Mouse (Mus musculus) neural tube, embryonic 12.5 days (tissue): ENCODE data around the gene Klhl5. TPM values are rescaled to one million over a fixed set of nuclear protein-coding genes. Genes with fewer than 3 reads are reported as not detected.
A peak's percentile ranks its signal among the peaks of the same experiment; 100 is the strongest.
"Not testable (repeated sequence)": the region's sequence is repeated elsewhere in the genome, so short reads cannot be mapped to it uniquely, and the experiment has no call there.

Experiments used
- ATAC-seq: fragments of 200-750 bp; cut with Nextera tagmentation; 2 replicates; pipeline ENCODE4 v1.8.0; 2017; ENCODE audit warnings: low read depth, mild to moderate bottlenecking, moderate TSS enrichment, moderate library complexity; ENCODE audit not compliant: low FRiP score
- H3K27ac ChIP-seq: fragments of 300-500 bp; sonication (generic); 2 replicates; pipeline ENCODE4 v1.5.1; 2016
- H3K27me3 ChIP-seq: fragments of 300-500 bp; sonication (generic); replicated peaks from 2 replicates; pipeline ENCODE4 v1.6.1; 2016; ENCODE audit warnings: mild to moderate bottlenecking
- H3K36me3 ChIP-seq: fragments of 300-500 bp; sonication (generic); 2 replicates; pipeline ENCODE4 v1.6.1; 2016; ENCODE audit warnings: mild to moderate bottlenecking
- H3K4me1 ChIP-seq: fragments of 300-500 bp; sonication (generic); 2 replicates; pipeline ENCODE4 v1.6.1; 2016
- H3K4me2 ChIP-seq: fragments of 300-500 bp; sonication (generic); replicated peaks from 2 replicates; pipeline ENCODE4 v1.6.1; 2016; ENCODE audit warnings: mild to moderate bottlenecking
- H3K4me3 ChIP-seq: fragments of 300-500 bp; sonication (generic); 2 replicates; pipeline ENCODE4 v1.5.1; 2016
- H3K9ac ChIP-seq: fragments of 300-500 bp; sonication (generic); 2 replicates; pipeline ENCODE4 v1.6.1; 2016; ENCODE audit warnings: mild to moderate bottlenecking
- H3K9me3 ChIP-seq: fragments of 300-500 bp; sonication (generic); 2 replicates; pipeline ENCODE4 v1.6.1; 2016; ENCODE audit warnings: mild to moderate bottlenecking
- WGBS: fragments of 180-500 bp; shearing (Covaris S2); methylation state at CpG from one replicate; pipeline ENCODE4 v1.1.7; 2016; 5-methylcytosine and 5-hydroxymethylcytosine counted together
- polyA plus RNA-seq: library from polyadenylated mRNA; unstranded; fragments of >200 nt; fragmentation: Nextera tagmentation; extraction: Ambion mirVana; gene quantifications from 2 replicates; pipeline ENCODE4 v1.2.1, GENCODE M21; 2016

Klhl5 gene
- polyA plus RNA-seq, 1 experiment from 2014 or later, result 43.7 TPM

- H3K9me3 ChIP-seq, result no peaks in the 10 kb centered on the region
- 83% methylated on average over 5 of the region's 5 CpGs for WGBS
- no peak overlapping the region for H3K27ac ChIP-seq
- H3K9ac ChIP-seq, result no peak overlapping the region
- H3K4me2 ChIP-seq, result no peak overlapping the region
- no peaks in the 10 kb centered on the region for H3K4me1 ChIP-seq
- no peaks in the 10 kb centered on the region for H3K27me3 ChIP-seq
- H3K36me3 ChIP-seq, result no peaks in the 10 kb centered on the region
- no peak overlapping the region for H3K4me3 ChIP-seq
- ATAC-seq, result no peak
Observed at GRCm38 (mm10) chr5:65101209-65101608, 6.1 kb upstream of the Klhl5 start.

- WGBS, result 90% methylated on average over 6 of the region's 6 CpGs
- ATAC-seq, result no peak
Observed at GRCm38 (mm10) chr5:65101621-65102020, 5.7 kb upstream of the Klhl5 start.

GRCm38 (mm10) chr5:65102026-65102640 lies 5.2 kb upstream of the Klhl5 start:
- H3K4me1 ChIP-seq, result 0 out of 2 replicates have a peak, but pooled peaks cover 4% of the 10 kb centered on the region
- H3K9me3 ChIP-seq, result no peaks in the 10 kb centered on the region
- no peak overlapping the region for H3K4me2 ChIP-seq
- 74% methylated on average over 3 of the region's 3 CpGs for WGBS
- no peak overlapping the region for H3K27ac ChIP-seq
- no peaks in the 10 kb centered on the region for H3K27me3 ChIP-seq
- H3K36me3 ChIP-seq, result no peaks in the 10 kb centered on the region
- ATAC-seq, result no peak
- H3K9ac ChIP-seq, result no peak overlapping the region
- H3K4me3 ChIP-seq, result no peak overlapping the region

More at GRCm38 (mm10) chr5:65101621-65102020, 5.7 kb upstream of the Klhl5 start:
- H3K9ac ChIP-seq, result no peak overlapping the region
- no peaks in the 10 kb centered on the region for H3K36me3 ChIP-seq
- no peak overlapping the region for H3K27ac ChIP-seq
- H3K9me3 ChIP-seq, result no peaks in the 10 kb centered on the region
- no peaks in the 10 kb centered on the region for H3K4me1 ChIP-seq
- H3K4me2 ChIP-seq, result no peak overlapping the region
- H3K4me3 ChIP-seq, result no peak overlapping the region
- no peaks in the 10 kb centered on the region for H3K27me3 ChIP-seq

GRCm38 (mm10) chr5:65102641-65103042 lies 4.7 kb upstream of the Klhl5 start:
- H3K4me1 ChIP-seq, result 0 out of 2 replicates have a peak, but pooled peaks cover 4% of the 10 kb centered on the region
- H3K9me3 ChIP-seq, result no peaks in the 10 kb centered on the region
- ATAC-seq, result no peak
- H3K9ac ChIP-seq, result no peak overlapping the region
- H3K27ac ChIP-seq, result no peak overlapping the region
- H3K27me3 ChIP-seq, result no peaks in the 10 kb centered on the region
- H3K4me3 ChIP-seq, result no peak overlapping the region
- H3K36me3 ChIP-seq, result no peaks in the 10 kb centered on the region
- WGBS, result 78% methylated on average over 10 of the region's 10 CpGs
- H3K4me2 ChIP-seq, result no peak overlapping the region

- 0 out of 2 replicates have a peak, but pooled peaks cover 4% of the 10 kb centered on the region for H3K4me1 ChIP-seq
- 4% methylated on average over 42 of the region's 42 CpGs for WGBS
- no peaks in the 10 kb centered on the region for H3K27me3 ChIP-seq
- H3K9me3 ChIP-seq, result no peaks in the 10 kb centered on the region
- peak overlapping the region; percentile 78 for H3K4me2 ChIP-seq
- H3K36me3 ChIP-seq, result no peaks in the 10 kb centered on the region
- H3K4me3 ChIP-seq, result peak overlapping the region; percentile 90
- ATAC-seq, result peak; percentile 73
- peak overlapping the region; percentile 28; the same call in 1 of the 2 replicates for H3K27ac ChIP-seq
- H3K9ac ChIP-seq, result peak overlapping the region; percentile 73
Observed at GRCm38 (mm10) chr5:65107773-65108432, 564 bp downstream of the Klhl5 start.

GRCm38 (mm10) chr5:65112225-65112624 lies 4.9 kb downstream of the Klhl5 start:
- not testable (repeated sequence) for H3K9me3 ChIP-seq, ATAC-seq, H3K36me3 ChIP-seq, H3K4me1 ChIP-seq, H3K27me3 ChIP-seq, H3K9ac ChIP-seq, H3K4me3 ChIP-seq, H3K4me2 ChIP-seq, H3K27ac ChIP-seq
- WGBS, result 78% methylated on average over 3 of the region's 3 CpGs

DNA sequence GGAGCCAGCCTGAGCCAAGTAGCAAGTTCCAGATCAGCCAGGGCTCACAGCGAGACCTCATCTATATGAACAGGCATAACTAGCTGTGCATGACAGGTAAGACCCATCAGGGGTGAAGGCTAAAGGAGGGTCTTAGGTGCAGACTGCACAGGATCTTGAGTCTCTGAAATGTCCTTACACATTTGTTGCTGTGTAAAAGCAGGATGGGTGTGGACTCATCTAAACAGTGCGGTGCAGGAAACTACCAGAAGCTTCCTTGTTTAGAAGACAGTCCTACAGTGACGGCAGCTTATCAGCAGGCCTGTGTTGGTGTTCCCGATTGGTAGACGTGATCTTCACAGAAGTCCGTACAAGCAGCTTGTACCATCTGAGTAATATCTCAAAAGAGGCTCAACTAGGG lies 6.0 kb downstream of the Klhl5 start:
- no peak overlapping the region for H3K27ac ChIP-seq
- no peaks in the 10 kb centered on the region for H3K4me1 ChIP-seq
- 93% methylated on average over 6 of the region's 6 CpGs for WGBS
- no peak overlapping the region for H3K4me2 ChIP-seq
- no peak overlapping the region for H3K9ac ChIP-seq
- H3K4me3 ChIP-seq, result no peak overlapping the region
- H3K27me3 ChIP-seq, result no peaks in the 10 kb centered on the region
- H3K36me3 ChIP-seq, result peaks cover 4% of the 10 kb centered on the region
- no peaks in the 10 kb centered on the region for H3K9me3 ChIP-seq
- ATAC-seq, result no peak

DNA sequence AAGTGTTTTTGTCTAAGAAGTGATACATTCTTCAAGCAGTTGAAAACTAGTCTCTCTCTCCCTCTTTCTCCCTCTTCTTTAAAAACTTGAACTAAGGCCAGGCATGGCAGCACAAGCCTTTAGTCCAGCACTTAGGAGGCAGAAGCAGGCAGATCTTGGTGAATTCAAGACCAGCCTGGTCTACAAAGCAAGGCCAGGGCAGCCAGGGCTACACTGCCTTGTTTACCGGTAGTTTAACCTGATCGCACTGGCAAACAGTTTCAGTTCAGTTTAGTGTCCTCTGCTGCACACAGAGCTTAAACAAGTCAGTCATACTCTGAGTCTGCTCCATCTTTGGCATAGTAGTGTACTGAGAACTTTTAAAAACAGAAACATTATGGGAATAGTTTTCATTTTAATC lies 9.4 kb downstream of the Klhl5 start:
- Histone ChIP-seq H3K9ac (no peak overlapping the region), H3K4me2 (no peak overlapping the region), H3K27me3 (no peaks in the 10 kb centered on the region), H3K9me3 (no peaks in the 10 kb centered on the region), H3K27ac (no peak overlapping the region), H3K4me1 (no peaks in the 10 kb centered on the region), H3K36me3 (peaks cover 4% of the 10 kb centered on the region), H3K4me3 (no peak overlapping the region)
- WGBS, result 95% methylated on average over 2 of the region's 2 CpGs
- ATAC-seq, result no peak

DNA sequence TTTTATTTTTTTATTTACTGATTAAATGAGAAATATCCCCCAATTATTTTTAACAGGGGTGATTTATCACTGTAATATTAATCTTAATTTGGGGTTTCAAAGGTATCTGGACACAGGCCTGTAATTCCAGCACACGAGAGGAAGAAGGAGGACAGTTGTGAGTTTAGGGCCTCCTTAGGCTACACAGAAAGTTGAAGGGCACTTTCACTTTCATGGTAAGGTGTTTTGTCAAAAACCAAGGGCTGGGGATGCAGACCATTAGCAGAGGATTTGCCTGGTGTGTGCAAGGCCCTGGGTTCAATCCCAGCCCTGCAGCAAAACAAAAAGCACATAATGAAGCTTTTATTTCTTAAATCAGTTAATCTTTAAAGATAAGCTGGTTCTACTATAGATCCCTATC lies 12.2 kb downstream of the Klhl5 start:
- WGBS, result 85% methylated on average over 1 of the region's 1 CpGs
- H3K9ac ChIP-seq, result no peak overlapping the region
- H3K36me3 ChIP-seq, result peaks cover 4% of the 10 kb centered on the region
- H3K4me1 ChIP-seq, result no peaks in the 10 kb centered on the region
- no peak overlapping the region for H3K4me2 ChIP-seq
- no peak overlapping the region for H3K27ac ChIP-seq
- no peaks in the 10 kb centered on the region for H3K9me3 ChIP-seq
- no peaks in the 10 kb centered on the region for H3K27me3 ChIP-seq
- ATAC-seq, result no peak
- no peak overlapping the region for H3K4me3 ChIP-seq

DNA sequence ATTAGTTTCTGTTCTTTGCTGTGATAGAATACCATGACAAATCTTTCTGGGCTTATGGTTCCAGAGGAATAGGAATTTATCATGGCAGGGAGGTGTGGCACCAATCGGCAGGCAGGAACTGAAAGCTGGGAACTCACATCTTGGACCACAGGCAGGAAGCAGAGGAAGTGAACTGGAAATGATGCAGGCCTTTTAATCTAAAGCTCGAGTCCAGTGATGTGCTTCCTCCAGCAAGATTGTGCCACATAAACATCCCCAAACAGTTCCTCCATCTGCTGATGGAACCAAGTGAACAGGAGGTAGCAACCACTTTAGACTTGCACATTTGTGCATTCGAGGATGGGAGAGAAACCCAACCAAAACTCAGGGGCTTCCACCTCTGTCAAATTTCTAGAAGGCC lies 12.6 kb downstream of the Klhl5 start:
- 66% methylated on average over 3 of the region's 3 CpGs for WGBS
- no peaks in the 10 kb centered on the region for H3K9me3 ChIP-seq
- peaks cover 4% of the 10 kb centered on the region for H3K36me3 ChIP-seq
- H3K9ac ChIP-seq, result no peak overlapping the region
- ATAC-seq, result no peak
- H3K27me3 ChIP-seq, result no peaks in the 10 kb centered on the region
- H3K4me2 ChIP-seq, result no peak overlapping the region
- no peaks in the 10 kb centered on the region for H3K4me1 ChIP-seq
- H3K27ac ChIP-seq, result no peak overlapping the region
- no peak overlapping the region for H3K4me3 ChIP-seq

DNA sequence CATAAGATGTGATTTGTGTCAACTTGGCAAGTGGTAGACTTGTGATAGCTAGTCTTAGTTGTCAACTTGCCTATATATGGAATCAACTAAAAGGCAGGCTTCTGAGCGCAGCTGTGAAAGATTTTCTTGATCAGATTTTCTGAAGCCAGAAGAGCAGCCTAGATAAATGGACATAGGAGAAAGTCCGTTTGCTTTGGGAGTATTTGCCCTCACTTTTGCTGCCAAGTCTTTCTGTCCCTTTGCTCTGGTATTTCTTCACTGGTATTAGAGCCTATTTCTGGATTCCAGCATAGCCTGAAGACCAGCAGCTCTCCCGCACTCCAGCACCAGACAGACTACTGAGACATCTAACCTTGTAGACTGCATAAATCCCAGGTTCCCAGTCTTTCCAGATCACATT lies 15.3 kb downstream of the Klhl5 start:
- no peak overlapping the region for H3K4me3 ChIP-seq
- H3K27ac ChIP-seq, result no peak overlapping the region
- no peak overlapping the region for H3K4me2 ChIP-seq
- WGBS, result 91% methylated on average over 3 of the region's 3 CpGs
- no peaks in the 10 kb centered on the region for H3K36me3 ChIP-seq
- no peaks in the 10 kb centered on the region for H3K4me1 ChIP-seq
- H3K9ac ChIP-seq, result no peak overlapping the region
- no peaks in the 10 kb centered on the region for H3K9me3 ChIP-seq
- no peak for ATAC-seq
- no peaks in the 10 kb centered on the region for H3K27me3 ChIP-seq

DNA sequence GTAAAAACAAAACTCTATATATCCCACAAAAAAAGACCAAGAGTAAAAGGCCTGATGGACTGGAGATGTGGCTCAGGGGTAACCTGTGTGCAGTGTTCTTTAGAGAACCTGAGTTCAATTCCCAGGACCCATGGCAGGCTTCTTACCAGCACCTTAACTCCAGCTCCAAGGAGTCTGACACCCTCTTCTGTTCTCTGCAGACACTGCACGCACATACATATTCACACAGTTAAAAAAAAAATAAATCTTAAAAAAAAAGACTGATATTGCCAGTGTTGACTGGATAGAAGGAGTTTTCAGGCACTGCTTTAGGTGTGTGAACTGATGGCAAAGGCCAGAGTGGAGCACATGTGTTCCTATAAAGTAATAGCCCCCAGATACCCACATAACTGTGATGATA lies 18.8 kb downstream of the Klhl5 start:
- Histone ChIP-seq H3K4me1 (peaks cover 6% of the 10 kb centered on the region), H3K4me3 (no peak overlapping the region), H3K9ac (no peak overlapping the region), H3K9me3 (no peaks in the 10 kb centered on the region), H3K4me2 (no peak overlapping the region), H3K27me3 (no peaks in the 10 kb centered on the region), H3K27ac (no peak overlapping the region), H3K36me3 (no peaks in the 10 kb centered on the region)
- no peak for ATAC-seq
- 95% methylated on average over 1 of the region's 1 CpGs for WGBS

- no peak overlapping the region for H3K4me2 ChIP-seq
- no peaks in the 10 kb centered on the region for H3K9me3 ChIP-seq
- no peak overlapping the region for H3K4me3 ChIP-seq
- no peaks in the 10 kb centered on the region for H3K27me3 ChIP-seq
- 91% methylated on average over 2 of the region's 2 CpGs for WGBS
- H3K27ac ChIP-seq, result no peak overlapping the region
- no peaks in the 10 kb centered on the region for H3K36me3 ChIP-seq
- H3K9ac ChIP-seq, result no peak overlapping the region
- peaks cover 6% of the 10 kb centered on the region for H3K4me1 ChIP-seq
- no peak for ATAC-seq
Observed at GRCm38 (mm10) chr5:65128481-65128880, 21.1 kb downstream of the Klhl5 start.
